ENCODE assay signal across 9 mouse cellular contexts in the genomic region with DNA sequence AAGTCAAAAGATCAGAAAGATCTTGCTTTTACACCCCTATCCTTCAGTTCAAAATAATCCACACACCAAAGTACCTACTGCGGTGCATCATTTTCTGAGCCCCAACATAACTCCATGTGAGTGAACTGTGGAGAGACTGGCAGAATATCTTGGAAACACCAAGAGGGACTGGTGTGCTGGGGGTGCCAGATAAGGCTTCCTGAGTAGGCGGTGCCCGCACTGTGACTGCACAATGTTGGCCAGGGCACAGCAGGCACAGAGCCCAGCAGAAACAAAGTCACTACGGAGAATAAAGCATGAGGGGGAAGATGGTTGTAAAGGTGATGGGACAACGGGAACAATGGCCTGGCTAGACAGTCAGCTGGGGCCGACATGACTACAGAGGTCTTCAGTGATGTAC.
DNase-seq lines count a peak whose midpoint lies in the region; ATAC-seq and TF ChIP-seq lines count a peak whose summit lies in the region.
"Had no signal": no experiment of that assay in that cellular context is flagged by ENCODE, and none has a peak within 500 bp of the region (broad histone marks: within the 10 kb centered on the region; RNA-seq: fewer than 3 reads in every experiment).

No protein-coding gene starts in this region.

- H3K4me2 ChIP-seq in liver, embryonic 11.5 days: no peak overlapping the region

- no peaks in the 10 kb centered on the region for H3K27me3 ChIP-seq in heart, embryonic 10.5 days (ENCODE audit: insufficient read depth, poor library complexity, severe bottlenecking)
- no peaks in the 10 kb centered on the region for H3K27me3 ChIP-seq in liver, embryonic 11.5 days (replicated peaks; ENCODE audit: control insufficient read depth, insufficient read depth, low read length)
- no peaks in the 10 kb centered on the region for H3K27me3 ChIP-seq in spleen, adult 2 months (ENCODE audit: control insufficient read depth, insufficient read depth, low read length)
- H3K27me3 ChIP-seq: CH12.LX had no signal

- TF ChIP-seq POLR2A in bone marrow, adult 2 months (IDR thresholded peaks at IDR 0.05; ENCODE audit: borderline replicate concordance, control insufficient read depth, low read depth, low read length): peak; percentile 41; the same call in 1 of the 2 replicates
- TF ChIP-seq POLR2A in spleen, adult 2 months (IDR thresholded peaks at IDR 0.05; ENCODE audit: low read depth, low read length): no peak

- no peak overlapping the region for H3K27ac ChIP-seq in heart, embryonic 10.5 days
- peak overlapping the region; percentile 71 for H3K27ac ChIP-seq in bone marrow, adult 2 months (ENCODE audit: control insufficient read depth, insufficient read depth, low read depth, low read length, poor library complexity)
- H3K27ac ChIP-seq in liver, embryonic 11.5 days (ENCODE audit: low read depth, low read length): no peak overlapping the region
- H3K27ac ChIP-seq in spleen, adult 2 months (ENCODE audit: insufficient read depth, low read length): peak overlapping the region; percentile 50; the same call in 1 of the 2 replicates

- WGBS in heart, embryonic 10.5 days: 75% methylated on average over 6 of the region's 6 CpGs
- WGBS in bone marrow, adult 2 months: 5% methylated on average over 6 of the region's 6 CpGs
- 62% methylated on average over 6 of the region's 6 CpGs for WGBS in liver, embryonic 11.5 days
- WGBS in spleen, adult 2 months: 36% methylated on average over 6 of the region's 6 CpGs

- H3K4me3 ChIP-seq in heart, embryonic 10.5 days: no peak overlapping the region
- peak overlapping the region; percentile 46 for H3K4me3 ChIP-seq in bone marrow, adult 2 months (replicated peaks; ENCODE audit: control insufficient read depth, low read depth, low read length)
- no peak overlapping the region for H3K4me3 ChIP-seq in liver, embryonic 11.5 days (ENCODE audit: low read depth, low read length)
- no peak overlapping the region for H3K4me3 ChIP-seq in spleen, adult 2 months (ENCODE audit: extremely low read depth, insufficient read depth, insufficient read length)

- peaks cover 59% of the 10 kb centered on the region for H3K4me1 ChIP-seq in heart, embryonic 10.5 days
- peaks cover 14% of the 10 kb centered on the region for H3K4me1 ChIP-seq in bone marrow, adult 2 months (ENCODE audit: control insufficient read depth, insufficient read depth, low read length)
- H3K4me1 ChIP-seq in liver, embryonic 11.5 days (replicated peaks; ENCODE audit: control insufficient read depth, insufficient read depth, low read length): peaks cover 33% of the 10 kb centered on the region
- H3K4me1 ChIP-seq in spleen, adult 2 months (ENCODE audit: control insufficient read depth, insufficient read depth, insufficient read length): peaks cover 38% of the 10 kb centered on the region

- no peaks in the 10 kb centered on the region for H3K9me3 ChIP-seq in heart, embryonic 10.5 days
- H3K9me3 ChIP-seq in liver, embryonic 11.5 days (ENCODE audit: control insufficient read depth, low read length): no peaks in the 10 kb centered on the region

- peak; percentile 79 to 80 for DNase-seq in heart, adult 18-20 months
- DNase-seq in heart, embryonic 10.5 days (ENCODE audit: low spot score): no peak
- DNase-seq in liver, embryonic 11.5 days (ENCODE audit: low spot score): no peak
- no peak for DNase-seq in spleen, adult 2 months (ENCODE audit: low read depth in 1 of 2, low spot score in 2 of 2)
- DNase-seq in right cerebral cortex, postnatal 25 days: no peak
- DNase-seq in left cerebral cortex, adult 9 months (ENCODE audit: low spot score in 2 of 2): no peak
- DNase-seq in right cerebral cortex, postnatal 14 days: no peak

- no peak for TF ChIP-seq CTCF in bone marrow, adult 2 months (IDR thresholded peaks at IDR 0.05; ENCODE audit: control insufficient read depth, insufficient read depth, low read length)
- no peak for TF ChIP-seq CTCF in spleen, adult 2 months (IDR thresholded peaks at IDR 0.05; ENCODE audit: extremely low read depth, insufficient read depth, insufficient read length, insufficient replicate concordance)

- peak; percentile 90 for ATAC-seq in liver, embryonic 11.5 days (replicated peaks; ENCODE audit: low FRiP score)

- peaks cover 8% of the 10 kb centered on the region for H3K36me3 ChIP-seq in heart, embryonic 10.5 days
- H3K36me3 ChIP-seq in liver, embryonic 11.5 days (ENCODE audit: control insufficient read depth, insufficient read depth, low read length): no peaks in the 10 kb centered on the region; the same call in 1 of the 2 replicates
- no peaks in the 10 kb centered on the region for H3K36me3 ChIP-seq in spleen, adult 2 months (ENCODE audit: control insufficient read depth, insufficient read depth, low read length)

- H3K9ac ChIP-seq in liver, embryonic 11.5 days (ENCODE audit: low read depth, low read length): no peak overlapping the region

Comparison
In these comparisons a context has a peak if more than half of its experiments do, and no peak if none do; other contexts are left out.
1. DNase-seq: peak in heart, adult 18-20 months (2 of 2); none in heart, embryonic 10.5 days (single experiment), liver, embryonic 11.5 days (single experiment), spleen, adult 2 months (0 of 2), right cerebral cortex, postnatal 25 days (single experiment), left cerebral cortex, adult 9 months (0 of 2) and right cerebral cortex, postnatal 14 days (single experiment).
2. H3K27ac ChIP-seq: peak in bone marrow, adult 2 months (single experiment) and spleen, adult 2 months (single experiment); none in heart, embryonic 10.5 days (single experiment) and liver, embryonic 11.5 days (single experiment).